Mouse (Mus musculus) C2C12 (cell line): ENCODE measurements around the gene Hectd1. TPM values are rescaled to one million over a fixed set of nuclear protein-coding genes. Genes with fewer than 3 reads are reported as not detected.

Experiments
- H3K27me3 ChIP-seq: one replicate; pipeline ENCODE4 v1.6.1; 2011; ENCODE audit not compliant: control insufficient read depth, insufficient read depth, insufficient read length
- H3K36me3 ChIP-seq: one replicate; pipeline ENCODE4 v1.6.1; 2011; ENCODE audit not compliant: control insufficient read depth, insufficient read depth
- H3K4me3 ChIP-seq: one replicate; pipeline ENCODE4 v1.5.1; 2011; ENCODE audit warnings: mild to moderate bottlenecking, control low read depth; ENCODE audit not compliant: poor library complexity, insufficient read depth, severe bottlenecking
- H3K79me2 ChIP-seq: one replicate; pipeline ENCODE4 v1.6.1; 2011; ENCODE audit not compliant: control insufficient read depth, insufficient read depth
- H3K79me3 ChIP-seq: one replicate; pipeline ENCODE4 v1.6.1; 2011; ENCODE audit warnings: low read depth, control low read depth
- H3ac ChIP-seq: one replicate; pipeline ENCODE3; 2011; ENCODE audit warnings: low read depth; ENCODE audit not compliant: control insufficient read depth, insufficient read length
- CEBPB ChIP-seq: IDR thresholded peaks from one replicate; pipeline ENCODE4 v1.6.1; 2011; ENCODE audit warnings: low read depth, mild to moderate bottlenecking, control low read depth, moderate library complexity
- CTCF ChIP-seq: IDR thresholded peaks from one replicate; pipeline ENCODE4 v1.5.1; 2011; ENCODE audit not compliant: control insufficient read depth, insufficient read depth, insufficient read length
- FOSL1 ChIP-seq: IDR thresholded peaks from one replicate; pipeline ENCODE4 v1.8.0; 2011; ENCODE audit warnings: mild to moderate bottlenecking, low read length; ENCODE audit not compliant: poor library complexity, insufficient read depth, severe bottlenecking
- MAX ChIP-seq: IDR thresholded peaks from one replicate; pipeline ENCODE4 v1.6.1; 2011; ENCODE audit warnings: mild to moderate bottlenecking, control low read depth
- MYOD1 ChIP-seq: IDR thresholded peaks from one replicate; pipeline ENCODE4 v1.6.1; 2011; ENCODE audit warnings: low read depth; ENCODE audit not compliant: control insufficient read depth, insufficient read length
- MYOG ChIP-seq: IDR thresholded peaks from one replicate; pipeline ENCODE4 v1.6.1; 2011; ENCODE audit not compliant: control insufficient read depth, insufficient read length; ENCODE audit errors: extremely low read depth
- USF1 ChIP-seq: IDR thresholded peaks from one replicate; pipeline ENCODE4 v1.6.1; 2011; ENCODE audit warnings: low read depth, mild to moderate bottlenecking, control low read depth, moderate library complexity
- polyA plus RNA-seq: library from polyadenylated mRNA; unstranded; fragments of >200 nt; fragmentation: generic; extraction: Trizol; gene quantifications from one replicate; pipeline ENCODE4 v1.2.1, GENCODE M21; 2012; ENCODE audit warnings: missing spikeins

Gene Hectd1
- polyA plus RNA-seq, 1 experiment: 17.4 TPM

DNA sequence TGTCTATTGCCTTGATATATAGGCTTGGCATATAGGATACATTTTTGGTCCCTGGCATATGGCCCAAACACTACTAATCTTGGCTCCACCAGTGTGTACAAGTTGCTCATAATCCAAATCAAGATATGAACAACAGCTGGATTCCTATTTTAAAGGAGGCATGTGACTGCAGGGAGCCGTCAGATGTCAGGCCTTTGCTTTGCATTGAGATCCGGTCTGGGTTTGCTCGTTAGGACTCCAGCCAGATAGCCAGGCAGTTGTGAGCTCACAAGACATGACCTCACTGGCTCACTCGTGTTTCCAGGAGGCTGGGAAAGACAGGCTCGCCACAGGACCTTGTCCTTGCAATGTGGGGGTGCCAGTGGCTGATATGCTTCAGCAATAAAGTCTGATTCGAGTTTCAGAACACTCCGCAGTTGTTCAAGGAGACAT, 93.5 kb downstream of the Hectd1 start:
- Histone ChIP-seq H3K79me2 (no peaks in the 10 kb centered on the region), H3K4me3 (no peak overlapping the region), H3K79me3 (no peaks in the 10 kb centered on the region), H3K36me3 (no peaks in the 10 kb centered on the region), H3K27me3 (no peaks in the 10 kb centered on the region), H3ac (no peak overlapping the region)
- TF ChIP-seq USF1 (peak; percentile 48), CEBPB (no peak)

DNA sequence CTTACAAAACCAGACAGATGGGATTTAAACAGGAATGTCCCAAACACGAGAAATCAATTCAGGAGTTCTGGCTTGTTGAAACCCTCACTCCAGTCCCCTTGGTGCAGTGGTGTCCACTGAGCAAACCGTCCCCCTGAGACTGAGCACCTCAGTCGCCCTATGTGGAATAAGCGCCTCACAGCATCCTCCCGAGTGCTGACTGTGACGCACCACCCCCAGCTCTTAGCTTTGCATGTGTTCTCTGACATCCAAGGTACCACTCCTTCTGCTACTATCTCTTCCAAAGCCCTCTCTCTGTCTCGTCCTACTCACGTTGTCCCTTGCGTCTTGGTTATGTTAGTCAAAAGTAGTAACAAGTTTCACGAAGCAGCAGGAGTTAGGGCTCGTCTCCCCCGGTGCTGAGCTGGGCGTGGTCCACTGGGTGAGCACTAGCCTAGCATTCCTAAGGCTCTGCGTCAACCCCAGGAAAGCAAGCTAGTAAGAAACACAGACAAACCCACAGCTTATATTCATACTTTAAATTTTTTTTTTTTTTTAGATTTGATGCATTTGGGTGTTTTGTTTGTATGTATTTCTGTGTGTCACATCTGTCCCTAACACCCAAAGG, 94.6 kb downstream of the Hectd1 start:
- H3ac ChIP-seq: peak overlapping the region; percentile 53

DNA sequence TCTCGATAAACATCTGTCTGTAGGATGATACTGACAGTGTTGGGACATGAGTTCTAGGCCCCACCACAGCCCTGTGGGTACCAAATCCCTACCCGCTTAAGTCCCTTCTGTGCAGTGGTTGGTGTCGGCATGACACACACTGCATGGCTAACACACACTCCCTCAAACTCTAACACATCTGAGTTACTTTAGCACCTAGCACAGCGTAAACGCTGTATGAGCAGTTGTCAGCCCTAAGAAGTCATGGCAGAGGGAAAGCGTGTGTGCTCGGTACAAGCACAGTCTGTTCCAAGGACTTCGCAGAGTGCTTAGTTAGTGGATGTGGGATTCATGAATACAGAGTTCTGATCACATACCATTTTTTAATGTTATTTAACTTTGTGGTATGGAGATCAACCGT, 99.5 kb downstream of the Hectd1 start:
- no peaks in the 10 kb centered on the region for H3K79me3 ChIP-seq
- H3K36me3 ChIP-seq: no peaks in the 10 kb centered on the region
- no peaks in the 10 kb centered on the region for H3K79me2 ChIP-seq
- no peak for TF ChIP-seq CTCF
- no peak for TF ChIP-seq CEBPB
- TF ChIP-seq MYOD1: no peak
- TF ChIP-seq MAX: no peak
- TF ChIP-seq USF1: no peak
- TF ChIP-seq FOSL1: no peak
- TF ChIP-seq MYOG: no peak
- H3K27me3 ChIP-seq: no peaks in the 10 kb centered on the region
- H3ac ChIP-seq: no peak overlapping the region
- no peak overlapping the region for H3K4me3 ChIP-seq

More for the DNA sequence above, 94.6 kb downstream of the Hectd1 start:
- no peaks in the 10 kb centered on the region for H3K79me2 ChIP-seq
- no peak overlapping the region for H3K4me3 ChIP-seq
- no peaks in the 10 kb centered on the region for H3K27me3 ChIP-seq
- TF ChIP-seq FOSL1 (no peak), MAX (no peak), CTCF (no peak), MYOD1 (no peak), CEBPB (no peak), USF1 (no peak), MYOG (no peak)
- H3K36me3 ChIP-seq: no peaks in the 10 kb centered on the region
- no peaks in the 10 kb centered on the region for H3K79me3 ChIP-seq

DNA sequence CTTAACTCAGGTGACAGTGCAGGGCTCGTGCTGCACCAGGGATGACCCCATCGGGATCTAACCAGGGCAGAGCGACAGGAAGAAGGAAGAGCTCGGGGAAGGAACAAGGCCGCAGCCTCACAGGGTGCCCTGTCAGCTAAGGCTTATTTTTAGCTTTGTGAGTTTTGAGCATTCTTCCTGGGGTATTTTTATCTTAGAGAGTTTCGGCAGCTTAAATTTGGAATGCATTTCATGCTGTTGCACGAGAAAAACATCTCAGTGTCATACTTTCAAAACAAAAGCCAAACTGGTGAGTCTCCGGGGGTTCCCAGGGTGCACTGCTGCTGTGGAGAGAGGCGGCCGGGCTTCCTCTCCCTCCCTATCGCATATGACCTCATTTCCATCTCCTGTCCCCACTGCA, 100.3 kb downstream of the Hectd1 start:
- no peak overlapping the region for H3K4me3 ChIP-seq

DNA sequence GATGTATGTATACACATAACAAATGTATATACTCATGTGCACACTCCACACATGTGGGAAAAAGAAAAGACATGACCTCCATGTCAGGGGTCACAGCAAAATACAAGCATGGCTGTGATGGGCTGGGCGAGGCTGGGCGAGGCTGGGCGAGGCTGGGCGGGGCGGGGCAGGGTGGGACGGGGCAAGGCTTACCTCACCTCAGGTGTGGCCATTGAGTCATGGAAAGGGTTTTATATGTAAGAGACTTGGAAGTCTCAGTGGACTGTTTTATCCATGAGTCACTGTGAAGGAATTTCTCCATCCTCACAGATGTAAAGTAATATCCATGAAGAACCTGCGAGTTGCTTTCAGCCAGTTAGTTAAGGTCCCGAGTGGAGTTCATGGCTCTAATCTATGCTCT, 107.5 kb downstream of the Hectd1 start:
- Histone ChIP-seq H3K36me3 (no peaks in the 10 kb centered on the region), H3K79me2 (no peaks in the 10 kb centered on the region), H3K4me3 (no peak overlapping the region), H3K79me3 (no peaks in the 10 kb centered on the region), H3ac (no peak overlapping the region), H3K27me3 (no peaks in the 10 kb centered on the region)
- TF ChIP-seq CEBPB: no peak
- TF ChIP-seq FOSL1: peak; percentile 24

More for the DNA sequence above, 100.3 kb downstream of the Hectd1 start:
- no peaks in the 10 kb centered on the region for H3K79me3 ChIP-seq
- no peaks in the 10 kb centered on the region for H3K79me2 ChIP-seq
- H3K36me3 ChIP-seq: no peaks in the 10 kb centered on the region
- no peak overlapping the region for H3ac ChIP-seq
- TF ChIP-seq MAX: no peak
- TF ChIP-seq USF1: no peak
- no peak for TF ChIP-seq CEBPB
- TF ChIP-seq FOSL1: no peak
- no peak for TF ChIP-seq MYOG
- no peak for TF ChIP-seq MYOD1
- no peak for TF ChIP-seq CTCF
- H3K27me3 ChIP-seq: no peaks in the 10 kb centered on the region

DNA sequence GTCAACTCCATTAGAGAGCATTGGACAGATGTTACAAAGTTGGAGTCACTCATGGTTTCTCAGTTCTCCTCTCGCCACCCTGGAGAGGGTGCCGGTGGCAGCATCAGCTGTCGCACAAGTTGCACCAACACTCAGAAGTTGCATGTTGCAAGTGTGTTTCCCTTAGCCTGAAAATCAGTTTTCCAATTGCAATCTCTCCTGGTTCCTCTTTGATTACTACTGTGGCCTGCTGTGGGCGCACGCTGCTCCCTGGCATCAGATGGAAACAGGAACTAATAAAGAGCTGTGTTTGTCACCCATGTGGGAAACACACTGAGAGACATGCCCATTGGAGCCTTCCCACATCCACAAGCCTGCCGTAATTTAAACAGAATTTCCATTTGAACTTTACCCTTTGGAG, 110.7 kb downstream of the Hectd1 start:
- Histone ChIP-seq H3K79me3 (no peaks in the 10 kb centered on the region), H3K27me3 (no peaks in the 10 kb centered on the region)

More for the DNA sequence above, 110.7 kb downstream of the Hectd1 start:
- Histone ChIP-seq H3K79me2 (no peaks in the 10 kb centered on the region), H3ac (no peak overlapping the region), H3K36me3 (no peaks in the 10 kb centered on the region), H3K4me3 (no peak overlapping the region)
- TF ChIP-seq CTCF (no peak), MAX (no peak), USF1 (no peak), CEBPB (no peak), MYOG (no peak), FOSL1 (no peak), MYOD1 (no peak)
